Mouse (Mus musculus) ES-E14 (cell line): Measurements from ENCODE around the gene Pla2g1b.
"Not testable (repeated sequence)": the region's sequence is repeated elsewhere in the genome, so short reads cannot be mapped to it uniquely, and the experiment has no call there.

Source experiments
- ZC3H11A ChIP-seq: IDR thresholded peaks from 2 replicates; pipeline ENCODE4 v1.6.1; 2012; ENCODE audit warnings: low read depth, mild to moderate bottlenecking, inconsistent platforms, low read length, borderline replicate concordance
- ZNF384 ChIP-seq: IDR thresholded peaks from 2 replicates; pipeline ENCODE4 v1.6.1; 2012; ENCODE audit warnings: low read depth, low read length, inconsistent platforms

GRCm38 (mm10) chr5:115505617-115506016, 39.6 kb downstream of the Pla2g1b start:
- TF ChIP-seq ZNF384, ZC3H11A: not testable (repeated sequence)
